Mouse (Mus musculus): Measurements from ENCODE around the gene Gsg1. TPM values are rescaled to one million over a fixed set of nuclear protein-coding genes. Genes with fewer than 3 reads are reported as not detected.

The Gsg1 gene
- polyA plus RNA-seq, 1 experiment from 2014 or later = 0.25 TPM

DNA sequence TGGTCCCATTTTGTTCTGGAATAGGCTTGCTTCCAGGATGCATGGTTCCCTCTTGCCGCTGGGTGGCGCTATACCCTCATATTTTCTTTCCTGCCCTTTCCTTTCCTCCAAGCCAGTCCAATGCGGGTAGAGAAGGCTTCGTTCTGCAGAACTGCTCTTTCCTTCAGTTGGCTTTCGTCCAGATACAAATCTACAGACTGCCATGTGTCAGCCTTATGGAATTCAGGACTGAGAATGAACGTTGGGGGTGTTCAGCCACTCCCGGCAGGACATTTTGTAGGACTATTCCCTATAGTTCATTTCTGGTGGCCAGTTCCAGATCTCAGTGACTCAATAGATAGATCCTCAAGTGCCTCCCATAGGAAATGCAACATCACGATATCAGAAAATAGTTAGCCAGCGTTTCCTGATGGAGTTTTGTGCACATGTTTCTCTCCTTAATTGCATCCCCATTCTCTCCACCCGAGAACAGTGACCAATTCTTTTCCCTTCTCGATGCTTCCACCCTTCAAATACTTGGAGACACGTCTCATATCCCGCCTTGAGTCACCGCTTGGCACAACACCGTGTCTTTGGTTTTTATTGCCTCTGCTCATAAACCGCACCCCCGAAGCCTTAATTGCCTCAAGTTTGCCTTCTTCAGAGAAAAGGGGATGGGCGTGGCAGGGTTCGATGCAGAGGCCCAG is 4.2 kb downstream of the Gsg1 start:
- Histone ChIP-seq H3K4me1 (ENCODE audit: control insufficient read depth, insufficient read depth, low read length) (peaks cover 11% of the 10 kb centered on the region), H3K4me3 (ENCODE audit: low read depth, low read length) (no peak overlapping the region), H3K27ac (ENCODE audit: low read length) (no peak overlapping the region), H3K27me3 (ENCODE audit: control insufficient read depth, insufficient read depth, low read depth, low read length) (no peaks in the 10 kb centered on the region), H3K4me2 (ENCODE audit: low read length) (no peak overlapping the region), H3K9ac (ENCODE audit: low read depth, low read length) (no peak overlapping the region), H3K9me3 (replicated peaks; ENCODE audit: control insufficient read depth, low read length, poor library complexity, severe bottlenecking) (no peaks in the 10 kb centered on the region), H3K36me3 (ENCODE audit: control insufficient read depth, insufficient read depth, low read length) (no peaks in the 10 kb centered on the region)
- ATAC-seq = no peak; the same call in 1 of the 2 replicates
- 56% methylated on average over 19 of the region's 19 CpGs for WGBS

DNA sequence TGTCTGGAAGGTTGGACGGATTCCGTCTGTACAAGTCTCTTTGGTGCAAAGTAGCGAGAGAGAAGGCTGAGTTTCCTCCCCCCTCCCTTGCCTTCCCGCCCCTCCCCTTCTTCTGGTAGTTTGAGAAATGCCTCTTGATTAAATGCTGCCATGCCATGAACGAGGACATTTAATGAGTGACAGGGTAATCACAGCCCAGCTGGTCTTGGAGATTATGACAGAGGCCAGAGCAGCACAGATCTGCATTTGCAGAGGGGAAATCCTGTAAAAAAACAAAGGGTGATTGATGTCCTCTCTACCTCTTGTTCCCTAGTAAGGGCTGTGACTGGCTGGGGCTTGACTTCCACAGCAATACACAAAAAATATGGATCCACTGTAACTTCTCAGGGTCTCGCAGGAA is 6.3 kb downstream of the Gsg1 start:
- no peak overlapping the region for H3K27ac ChIP-seq (ENCODE audit: low read length)
- no peak for ATAC-seq
- WGBS = 69% methylated on average over 6 of the region's 6 CpGs

DNA sequence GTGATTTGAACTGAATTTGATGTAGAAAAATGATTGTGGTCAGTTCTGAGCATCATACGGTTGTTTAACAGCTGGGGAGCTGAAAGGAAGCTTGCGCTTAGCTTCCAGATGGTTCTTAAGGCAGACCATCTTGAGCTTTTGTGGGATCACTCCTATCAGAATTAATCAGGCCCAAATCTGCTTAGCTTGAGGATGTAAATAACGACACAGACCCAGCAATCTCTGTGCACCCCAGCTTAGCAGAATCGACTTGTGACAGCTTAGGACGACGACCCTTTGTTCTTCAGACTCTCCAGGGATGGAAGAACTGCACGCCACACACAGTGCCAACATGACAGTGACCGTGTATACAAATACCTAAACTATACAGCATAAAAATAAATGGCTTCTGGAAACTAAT is 8.6 kb downstream of the Gsg1 start:
- Histone ChIP-seq H3K4me2 (ENCODE audit: low read length) (no peak overlapping the region), H3K4me3 (ENCODE audit: low read depth, low read length) (no peak overlapping the region), H3K36me3 (ENCODE audit: control insufficient read depth, insufficient read depth, low read length) (no peaks in the 10 kb centered on the region), H3K27ac (ENCODE audit: low read length) (no peak overlapping the region), H3K9ac (ENCODE audit: low read depth, low read length) (no peak overlapping the region), H3K9me3 (replicated peaks; ENCODE audit: control insufficient read depth, low read length, poor library complexity, severe bottlenecking) (no peaks in the 10 kb centered on the region), H3K4me1 (ENCODE audit: control insufficient read depth, insufficient read depth, low read length) (no peaks in the 10 kb centered on the region), H3K27me3 (ENCODE audit: control insufficient read depth, insufficient read depth, low read depth, low read length) (no peaks in the 10 kb centered on the region)
- no peak for ATAC-seq
- WGBS = 36% methylated on average over 8 of the region's 8 CpGs

More for the DNA sequence above, 6.3 kb downstream of the Gsg1 start:
- Histone ChIP-seq H3K9ac (ENCODE audit: low read depth, low read length) (no peak overlapping the region), H3K4me3 (ENCODE audit: low read depth, low read length) (no peak overlapping the region), H3K36me3 (ENCODE audit: control insufficient read depth, insufficient read depth, low read length) (no peaks in the 10 kb centered on the region), H3K27me3 (ENCODE audit: control insufficient read depth, insufficient read depth, low read depth, low read length) (no peaks in the 10 kb centered on the region), H3K9me3 (replicated peaks; ENCODE audit: control insufficient read depth, low read length, poor library complexity, severe bottlenecking) (no peaks in the 10 kb centered on the region), H3K4me2 (ENCODE audit: low read length) (no peak overlapping the region), H3K4me1 (ENCODE audit: control insufficient read depth, insufficient read depth, low read length) (peaks cover 11% of the 10 kb centered on the region)

DNA sequence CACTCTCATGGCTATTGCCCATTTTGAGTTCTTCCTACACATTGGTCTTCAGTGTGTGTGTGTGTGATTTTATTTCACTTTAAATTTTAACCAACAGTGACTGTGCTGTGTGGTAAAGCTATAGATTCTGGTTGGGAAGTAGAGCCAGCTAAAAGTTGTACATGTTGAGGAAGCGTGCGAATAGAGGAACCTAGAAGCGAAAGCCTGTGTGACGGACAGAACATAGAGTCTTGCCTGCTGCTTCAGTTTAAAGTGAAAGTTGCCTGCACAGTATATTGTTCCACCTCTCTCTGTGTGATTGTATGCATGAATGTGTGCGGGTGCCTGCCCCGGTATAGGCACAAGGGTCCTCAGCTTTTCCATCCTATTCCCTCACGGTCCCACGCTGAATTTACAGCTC is 13.8 kb downstream of the Gsg1 start:
- ATAC-seq = no peak
- Histone ChIP-seq H3K9me3 (replicated peaks; ENCODE audit: control insufficient read depth, low read length, poor library complexity, severe bottlenecking) (no peaks in the 10 kb centered on the region), H3K4me2 (ENCODE audit: low read length) (no peak overlapping the region), H3K27ac (ENCODE audit: low read length) (no peak overlapping the region), H3K4me3 (ENCODE audit: low read depth, low read length) (no peak overlapping the region), H3K36me3 (ENCODE audit: control insufficient read depth, insufficient read depth, low read length) (0 out of 2 replicates have a peak, but pooled peaks cover 3% of the 10 kb centered on the region), H3K9ac (ENCODE audit: low read depth, low read length) (no peak overlapping the region), H3K4me1 (ENCODE audit: control insufficient read depth, insufficient read depth, low read length) (no peaks in the 10 kb centered on the region), H3K27me3 (ENCODE audit: control insufficient read depth, insufficient read depth, low read depth, low read length) (no peaks in the 10 kb centered on the region)
- 95% methylated on average over 8 of the region's 8 CpGs for WGBS

DNA sequence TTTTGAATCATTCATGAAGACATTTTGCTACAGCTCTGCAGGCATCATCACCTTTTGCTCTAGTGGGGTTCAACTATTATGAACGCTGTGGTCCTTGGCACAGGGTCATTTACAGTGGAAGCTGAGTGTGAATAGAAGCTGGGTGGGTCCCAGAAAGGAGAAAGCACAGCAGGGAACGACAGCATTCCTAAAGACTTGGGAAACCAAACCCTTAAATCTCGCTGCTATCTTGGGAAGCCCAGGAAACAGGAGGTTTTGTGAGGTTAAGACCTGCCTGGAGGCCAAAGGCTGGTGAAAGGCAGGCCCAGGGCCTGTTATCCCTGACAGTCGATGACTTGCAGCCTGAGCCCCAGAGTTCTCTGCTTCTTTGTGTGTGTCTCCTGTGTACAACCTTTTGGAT is 15.9 kb downstream of the Gsg1 start:
- H3K27ac ChIP-seq (ENCODE audit: low read length) = no peak overlapping the region
- H3K27me3 ChIP-seq (ENCODE audit: control insufficient read depth, insufficient read depth, low read depth, low read length) = no peaks in the 10 kb centered on the region
- H3K4me1 ChIP-seq (ENCODE audit: control insufficient read depth, insufficient read depth, low read length) = no peaks in the 10 kb centered on the region
- no peak overlapping the region for H3K4me2 ChIP-seq (ENCODE audit: low read length)
- H3K36me3 ChIP-seq (ENCODE audit: control insufficient read depth, insufficient read depth, low read length) = peaks cover 7% of the 10 kb centered on the region; the same call in 1 of the 2 replicates
- no peaks in the 10 kb centered on the region for H3K9me3 ChIP-seq (replicated peaks; ENCODE audit: control insufficient read depth, low read length, poor library complexity, severe bottlenecking)
- no peak for ATAC-seq
- H3K9ac ChIP-seq (ENCODE audit: low read depth, low read length) = no peak overlapping the region
- no peak overlapping the region for H3K4me3 ChIP-seq (ENCODE audit: low read depth, low read length)
- 54% methylated on average over 4 of the region's 4 CpGs for WGBS

DNA sequence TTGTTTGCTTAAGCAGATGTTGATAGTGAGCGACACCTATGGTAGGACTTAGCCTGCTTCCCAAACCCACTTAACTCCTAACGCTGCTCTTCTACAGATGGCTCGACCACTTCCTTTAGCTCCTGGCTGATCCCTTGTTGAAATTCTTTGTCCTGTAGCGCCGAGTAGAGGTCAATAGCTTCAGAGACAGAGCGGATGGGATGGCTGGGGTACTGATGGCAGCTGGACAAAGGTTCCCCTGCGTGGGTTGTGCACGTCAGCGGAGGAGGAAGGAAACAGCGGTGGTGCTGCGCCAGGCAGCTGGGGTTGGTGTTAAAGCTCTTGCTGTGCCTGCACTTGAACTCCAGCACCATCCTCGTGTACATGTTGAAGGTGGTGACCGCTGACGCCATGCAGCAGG is 16.8 kb downstream of the Gsg1 start:
- Histone ChIP-seq H3K4me3 (ENCODE audit: low read depth, low read length) (no peak overlapping the region), H3K27ac (ENCODE audit: low read length) (no peak overlapping the region), H3K36me3 (ENCODE audit: control insufficient read depth, insufficient read depth, low read length) (peaks cover 12% of the 10 kb centered on the region; the same call in 1 of the 2 replicates), H3K4me2 (ENCODE audit: low read length) (no peak overlapping the region), H3K9ac (ENCODE audit: low read depth, low read length) (no peak overlapping the region), H3K27me3 (ENCODE audit: control insufficient read depth, insufficient read depth, low read depth, low read length) (no peaks in the 10 kb centered on the region), H3K4me1 (ENCODE audit: control insufficient read depth, insufficient read depth, low read length) (no peaks in the 10 kb centered on the region), H3K9me3 (replicated peaks; ENCODE audit: control insufficient read depth, low read length, poor library complexity, severe bottlenecking) (no peaks in the 10 kb centered on the region)
- no peak for ATAC-seq
- 76% methylated on average over 14 of the region's 14 CpGs for WGBS

DNA sequence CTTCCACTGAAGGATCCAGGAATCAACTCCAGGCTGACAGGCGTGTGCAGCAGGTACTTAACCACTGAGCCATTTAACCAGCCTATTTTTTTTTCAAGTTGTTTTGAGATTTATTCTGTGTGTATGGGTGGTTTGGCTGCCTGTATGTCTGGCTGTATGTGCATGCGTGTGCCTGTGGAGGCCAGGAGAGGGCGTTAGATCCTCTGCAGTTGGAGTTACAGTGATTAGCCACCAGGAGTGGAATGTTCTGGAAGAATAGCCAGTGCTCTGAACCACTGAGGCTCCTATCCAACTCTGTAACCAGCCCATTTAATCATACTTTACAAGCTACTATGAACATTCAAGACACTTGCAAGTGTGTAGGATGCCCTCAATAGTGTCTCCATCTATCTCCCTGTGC is 17.6 kb downstream of the Gsg1 start:
- H3K9me3 ChIP-seq (replicated peaks; ENCODE audit: control insufficient read depth, low read length, poor library complexity, severe bottlenecking) = no peaks in the 10 kb centered on the region
- no peak for ATAC-seq
- no peaks in the 10 kb centered on the region for H3K4me1 ChIP-seq (ENCODE audit: control insufficient read depth, insufficient read depth, low read length)
- H3K9ac ChIP-seq (ENCODE audit: low read depth, low read length) = no peak overlapping the region
- no peak overlapping the region for H3K27ac ChIP-seq (ENCODE audit: low read length)
- H3K4me3 ChIP-seq (ENCODE audit: low read depth, low read length) = no peak overlapping the region
- WGBS = 84% methylated on average over 3 of the region's 3 CpGs
- H3K36me3 ChIP-seq (ENCODE audit: control insufficient read depth, insufficient read depth, low read length) = peaks cover 19% of the 10 kb centered on the region; the same call in 1 of the 2 replicates
- no peak overlapping the region for H3K4me2 ChIP-seq (ENCODE audit: low read length)
- H3K27me3 ChIP-seq (ENCODE audit: control insufficient read depth, insufficient read depth, low read depth, low read length) = no peaks in the 10 kb centered on the region

DNA sequence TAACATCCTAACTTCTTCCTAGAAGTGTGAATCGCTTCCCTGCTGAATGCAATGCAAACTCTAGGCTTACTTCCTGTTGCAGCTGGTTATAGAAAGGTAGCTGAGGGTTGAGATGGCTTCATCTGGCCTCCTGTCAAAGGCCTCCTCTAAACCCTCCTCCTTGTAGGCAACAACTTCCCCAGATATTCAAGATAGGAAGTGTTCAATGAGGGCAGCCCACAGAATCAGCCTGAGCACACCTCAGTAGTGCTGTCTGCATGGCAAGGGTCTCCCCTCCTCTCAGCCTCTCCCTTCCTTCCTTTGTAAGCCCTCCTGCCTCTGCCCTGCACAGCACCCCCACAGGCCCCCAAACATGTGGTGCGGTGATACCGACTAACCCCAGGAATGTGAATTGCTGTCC is 18.4 kb downstream of the Gsg1 start:
- Histone ChIP-seq H3K4me1 (ENCODE audit: control insufficient read depth, insufficient read depth, low read length) (no peaks in the 10 kb centered on the region), H3K4me3 (ENCODE audit: low read depth, low read length) (no peak overlapping the region), H3K9ac (ENCODE audit: low read depth, low read length) (no peak overlapping the region), H3K9me3 (replicated peaks; ENCODE audit: control insufficient read depth, low read length, poor library complexity, severe bottlenecking) (no peaks in the 10 kb centered on the region), H3K27me3 (ENCODE audit: control insufficient read depth, insufficient read depth, low read depth, low read length) (no peaks in the 10 kb centered on the region), H3K36me3 (ENCODE audit: control insufficient read depth, insufficient read depth, low read length) (peaks cover 20% of the 10 kb centered on the region; the same call in 1 of the 2 replicates), H3K27ac (ENCODE audit: low read length) (no peak overlapping the region), H3K4me2 (ENCODE audit: low read length) (no peak overlapping the region)
- 91% methylated on average over 3 of the region's 3 CpGs for WGBS
- ATAC-seq = no peak

DNA sequence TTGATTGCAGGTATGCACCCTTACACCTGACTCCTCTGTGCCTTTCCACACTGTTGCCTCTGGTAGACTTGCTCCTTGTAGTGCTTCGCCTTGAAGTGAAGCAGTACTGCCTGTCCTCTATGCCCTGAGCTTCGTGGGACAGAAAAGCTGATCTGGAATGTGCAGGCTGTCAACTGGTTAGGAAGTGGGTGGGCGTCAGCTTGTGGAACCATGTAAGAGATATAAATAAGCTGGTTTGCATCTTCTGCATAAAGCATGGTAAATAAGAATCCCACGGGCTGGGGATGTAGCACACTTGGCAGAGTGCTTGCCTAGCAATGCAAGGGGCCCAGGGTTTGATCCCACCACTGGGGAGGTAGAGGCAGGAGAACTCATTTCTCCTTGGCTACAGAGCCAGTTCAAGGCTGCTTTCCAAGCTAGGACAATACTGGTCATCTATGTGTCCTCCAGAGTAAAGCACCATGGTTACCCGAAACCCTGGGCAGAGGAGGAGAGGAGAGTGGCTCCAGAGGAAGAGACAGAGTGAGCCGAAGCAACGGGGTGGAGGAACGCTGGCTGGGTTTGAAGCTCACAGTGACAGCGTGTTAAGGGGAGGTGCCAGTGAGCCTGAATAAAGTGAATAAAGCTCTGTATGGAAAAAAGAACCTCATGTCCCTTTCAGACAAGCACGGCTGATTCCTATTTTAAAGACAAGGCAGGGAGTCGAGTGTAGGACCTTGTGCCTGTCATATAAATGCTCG is 21.5 kb downstream of the Gsg1 start:
- Histone ChIP-seq H3K36me3 (ENCODE audit: control insufficient read depth, insufficient read depth, low read length) (peaks cover 22% of the 10 kb centered on the region), H3K4me3 (ENCODE audit: low read depth, low read length) (no peak overlapping the region), H3K4me1 (ENCODE audit: control insufficient read depth, insufficient read depth, low read length) (no peaks in the 10 kb centered on the region), H3K9me3 (replicated peaks; ENCODE audit: control insufficient read depth, low read length, poor library complexity, severe bottlenecking) (no peaks in the 10 kb centered on the region), H3K27me3 (ENCODE audit: control insufficient read depth, insufficient read depth, low read depth, low read length) (no peaks in the 10 kb centered on the region), H3K9ac (ENCODE audit: low read depth, low read length) (no peak overlapping the region), H3K4me2 (ENCODE audit: low read length) (no peak overlapping the region), H3K27ac (ENCODE audit: low read length) (no peak overlapping the region)
- no peak for ATAC-seq
- 59% methylated on average over 12 of the region's 12 CpGs for WGBS

Data from midbrain, embryonic 16.5 days (tissue).